Mouse (Mus musculus) forebrain, postnatal 0 days (tissue): ENCODE results near the gene Emc10. TPM values are rescaled to one million over a fixed set of nuclear protein-coding genes. Genes with fewer than 3 reads are reported as not detected.

ENCODE experiments used
- ATAC-seq: fragments of 200-750 bp; cut with Nextera tagmentation; 2 replicates; pipeline ENCODE4 v1.8.0; 2017; ENCODE audit warnings: mild to moderate bottlenecking, moderate library complexity
- DNase-seq: peaks from one replicate; pipeline ENCODE4 v3.0.0-alpha.2; 2015
- H3K27ac ChIP-seq: fragments of 300-500 bp; sonication (generic); 2 replicates; pipeline ENCODE4 v1.5.1; 2014; ENCODE audit warnings: low read depth, mild to moderate bottlenecking, antibody characterized with exemption, low read length, moderate library complexity, mixed read lengths
- H3K27me3 ChIP-seq: fragments of 300-500 bp; sonication (generic); 2 replicates; pipeline ENCODE4 v1.6.1; 2014; ENCODE audit warnings: mild to moderate bottlenecking, low read length, mixed read lengths; ENCODE audit not compliant: insufficient read depth
- H3K36me3 ChIP-seq: fragments of 300-500 bp; sonication (generic); 2 replicates; pipeline ENCODE4 v1.6.1; 2014; ENCODE audit warnings: mild to moderate bottlenecking, moderate library complexity; ENCODE audit not compliant: insufficient read depth
- H3K4me1 ChIP-seq: fragments of 300-500 bp; sonication (generic); 2 replicates; pipeline ENCODE4 v1.6.1; 2014; ENCODE audit warnings: antibody characterized with exemption; ENCODE audit not compliant: insufficient read depth
- H3K4me2 ChIP-seq: fragments of 300-500 bp; sonication (generic); 2 replicates; pipeline ENCODE4 v1.6.1; 2014; ENCODE audit warnings: low read depth, mild to moderate bottlenecking, moderate library complexity
- H3K4me3 ChIP-seq: fragments of 300-500 bp; sonication (generic); 2 replicates; pipeline ENCODE4 v1.5.1; 2014; ENCODE audit warnings: low read depth, low read length, mixed read lengths
- H3K9ac ChIP-seq: fragments of 300-500 bp; sonication (generic); 2 replicates; pipeline ENCODE4 v1.6.1; 2014; ENCODE audit warnings: mild to moderate bottlenecking
- H3K9me3 ChIP-seq: fragments of 300-500 bp; sonication (generic); 2 replicates; pipeline ENCODE4 v1.6.1; 2016; ENCODE audit warnings: low read length
- CTCF ChIP-seq: sonication (generic); IDR thresholded peaks from 2 replicates; pipeline ENCODE4 v1.5.1; 2016; ENCODE audit warnings: antibody characterized with exemption, control low read depth, low read depth
- WGBS: fragments of 180-500 bp; shearing (Covaris S2); extraction: QIAGEN DNeasy Blood & Tissue Kit; methylation state at CpG from one replicate; pipeline ENCODE4 v1.1.7; 2014; 5-methylcytosine and 5-hydroxymethylcytosine counted together
- polyA plus RNA-seq: library from polyadenylated mRNA; unstranded; fragments of >200 nt; fragmentation: Nextera tagmentation; extraction: Ambion mirVana; gene quantifications from 2 replicates; pipeline ENCODE4 v1.2.1, GENCODE M21; 2015
- total RNA-seq: library from RNA; depleted of rRNA; stranded (reverse); fragments of >200 nt; gene quantifications from 2 replicates; pipeline ENCODE4 v1.2.3, GENCODE M21; 2014

The Emc10 gene
- total and polyA plus RNA-seq, 2 experiments from 2014 or later: 168 to 238 TPM

DNA sequence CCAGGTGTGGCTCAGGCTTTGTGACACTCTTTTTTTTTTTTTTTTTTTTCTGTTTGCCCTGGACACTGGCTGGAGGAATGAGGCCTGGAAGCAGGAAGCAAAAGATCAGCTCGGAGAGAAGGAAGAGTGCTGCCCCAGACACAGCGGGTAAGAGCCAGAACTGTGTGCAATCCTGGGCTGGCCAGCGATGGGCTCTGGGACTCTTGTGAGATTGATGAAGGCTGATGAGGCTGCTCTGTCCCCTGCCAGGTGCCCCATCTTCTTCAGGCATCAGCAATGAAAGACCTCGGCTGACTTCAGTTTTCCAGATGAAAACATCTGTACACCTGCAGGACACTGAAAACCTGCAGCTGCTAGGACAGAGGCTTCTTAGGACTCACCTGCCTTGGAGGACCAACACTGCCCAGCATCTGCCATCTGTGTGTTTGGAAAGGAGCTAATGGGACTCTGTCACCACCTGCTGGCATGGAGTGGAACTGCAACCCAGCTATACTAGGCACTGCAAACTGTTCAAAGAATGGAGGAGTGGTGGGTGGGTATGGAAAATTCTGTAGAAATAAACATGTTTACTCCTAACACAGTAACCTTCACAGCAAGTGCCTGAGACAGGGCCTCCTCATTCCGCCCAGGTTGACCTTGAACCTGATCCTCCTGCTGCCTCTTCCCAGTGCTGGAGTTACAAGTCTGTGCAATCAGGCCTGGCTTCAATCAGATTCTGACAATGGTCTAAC is 11.3 kb downstream of the Emc10 start:
- peak; percentile 100 for TF ChIP-seq CTCF
- H3K9ac ChIP-seq: no peak overlapping the region
- 39% methylated on average over 5 of the region's 5 CpGs for WGBS
- no peaks in the 10 kb centered on the region for H3K9me3 ChIP-seq
- DNase-seq (peak; percentile 92), ATAC-seq (peak; percentile 84)
- no peak overlapping the region for H3K27ac ChIP-seq
- H3K4me3 ChIP-seq: no peak overlapping the region
- peaks cover 7% of the 10 kb centered on the region; the same call in 1 of the 2 replicates for H3K27me3 ChIP-seq
- H3K4me1 ChIP-seq: no peaks in the 10 kb centered on the region
- no peak overlapping the region for H3K4me2 ChIP-seq
- H3K36me3 ChIP-seq: peaks cover 12% of the 10 kb centered on the region

DNA sequence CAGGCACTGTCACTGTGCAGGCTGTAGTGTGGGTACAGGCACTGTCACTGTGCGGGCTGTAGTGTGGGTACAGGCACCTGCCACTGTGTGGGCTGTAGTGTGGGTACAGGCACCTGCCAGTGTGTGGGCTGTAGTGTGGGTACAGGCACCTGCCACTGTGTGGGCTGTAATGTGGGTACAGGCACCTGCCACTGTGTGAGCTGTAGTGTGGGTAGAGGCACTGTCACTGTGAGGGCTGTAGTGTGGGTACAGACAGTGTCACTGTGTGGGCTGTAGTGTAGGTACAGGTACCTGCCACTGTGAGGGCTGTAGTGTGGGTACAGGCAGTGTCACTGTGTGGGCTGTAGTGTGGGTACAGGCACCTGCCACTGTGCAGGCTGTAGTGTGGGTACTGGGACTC is 12.2 kb downstream of the Emc10 start:
- 100% methylated on average over 1 of the region's 1 CpGs for WGBS
- H3K27ac ChIP-seq: no peak overlapping the region
- H3K36me3 ChIP-seq: peaks cover 6% of the 10 kb centered on the region
- H3K4me2 ChIP-seq: no peak overlapping the region
- H3K27me3 ChIP-seq: peaks cover 7% of the 10 kb centered on the region; the same call in 1 of the 2 replicates
- H3K4me3 ChIP-seq: no peak overlapping the region
- DNase-seq (no peak), ATAC-seq (no peak)
- H3K4me1 ChIP-seq: no peaks in the 10 kb centered on the region
- H3K9me3 ChIP-seq: no peaks in the 10 kb centered on the region
- no peak overlapping the region for H3K9ac ChIP-seq
- no peak; the same call in 1 of the 2 replicates for TF ChIP-seq CTCF

DNA sequence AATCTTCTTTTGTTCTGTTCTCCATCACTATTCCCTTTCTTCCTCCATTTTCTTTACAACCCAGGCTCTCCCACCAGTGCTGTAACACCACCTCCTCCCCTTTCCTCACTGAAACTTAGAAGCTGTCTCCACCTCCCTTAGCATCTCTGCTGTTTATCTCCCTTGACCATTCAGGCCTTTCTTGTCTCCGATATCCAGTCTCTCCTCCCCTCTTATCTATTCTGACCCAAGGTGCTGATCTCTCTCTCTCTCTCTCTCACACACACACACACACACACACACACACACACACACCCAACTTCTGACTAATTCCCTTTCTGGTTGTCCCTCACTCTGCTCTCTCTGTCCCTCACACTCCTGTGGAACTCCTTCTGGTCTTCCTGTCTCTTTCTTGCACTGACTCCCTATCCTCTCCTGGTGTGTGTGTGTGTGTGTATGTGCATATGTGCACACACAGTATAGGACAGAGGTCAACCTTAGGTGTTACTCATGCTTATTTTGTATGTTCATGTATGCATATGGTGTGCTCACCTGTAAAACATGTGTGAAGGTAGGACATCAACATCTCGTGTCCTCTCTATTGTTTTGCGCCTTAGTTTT is 13.4 kb downstream of the Emc10 start:
- Histone ChIP-seq H3K4me2 (no peak overlapping the region), H3K4me1 (no peaks in the 10 kb centered on the region), H3K4me3 (no peak overlapping the region), H3K9me3 (no peaks in the 10 kb centered on the region), H3K36me3 (no peaks in the 10 kb centered on the region; the same call in none of the 2 replicates), H3K27me3 (peaks cover 7% of the 10 kb centered on the region; the same call in 1 of the 2 replicates), H3K27ac (no peak overlapping the region), H3K9ac (no peak overlapping the region)
- 81% methylated on average over 3 of the region's 3 CpGs for WGBS
- ATAC-seq (no peak), DNase-seq (no peak)
- no peak for TF ChIP-seq CTCF

DNA sequence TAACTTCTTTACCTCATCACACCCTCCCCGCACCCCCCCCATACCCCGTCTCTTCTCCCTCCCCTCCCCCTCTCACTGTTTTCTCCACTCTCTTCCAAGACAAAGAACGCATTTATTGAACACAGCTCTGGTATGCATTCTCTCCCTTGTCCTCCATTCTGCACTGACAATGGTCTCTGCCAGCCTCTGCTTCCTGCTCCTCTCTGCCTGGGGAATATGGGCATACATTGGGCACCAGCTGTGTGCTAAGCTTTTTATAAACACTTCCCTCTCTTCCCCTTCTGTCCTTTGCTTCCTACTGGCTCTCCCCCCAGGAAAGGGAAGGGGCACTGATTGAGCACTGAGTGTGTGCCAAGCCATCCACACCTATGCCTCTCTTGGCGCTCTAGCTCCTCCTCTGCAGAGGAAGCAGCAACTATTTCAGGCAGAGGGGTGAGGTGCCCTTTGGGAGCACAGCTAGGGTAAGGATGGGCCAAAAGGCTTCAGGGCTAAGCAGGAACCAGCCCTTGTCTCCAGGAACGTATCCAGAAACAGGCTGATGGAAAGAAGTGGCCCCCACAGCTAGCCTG is 21.2 kb downstream of the Emc10 start:
- WGBS: 28% methylated on average over 5 of the region's 5 CpGs
- ATAC-seq (peak; percentile 26; the same call in 1 of the 2 replicates), DNase-seq (no peak)
- peak overlapping the region; percentile 45; the same call in 1 of the 2 replicates for H3K27ac ChIP-seq
- no peak overlapping the region for H3K4me3 ChIP-seq
- H3K36me3 ChIP-seq: no peaks in the 10 kb centered on the region
- no peak for TF ChIP-seq CTCF
- peaks cover 9% of the 10 kb centered on the region; the same call in 1 of the 2 replicates for H3K27me3 ChIP-seq
- H3K9me3 ChIP-seq: no peaks in the 10 kb centered on the region
- H3K4me2 ChIP-seq: no peak overlapping the region
- H3K9ac ChIP-seq: no peak overlapping the region
- H3K4me1 ChIP-seq: peaks cover 17% of the 10 kb centered on the region

DNA sequence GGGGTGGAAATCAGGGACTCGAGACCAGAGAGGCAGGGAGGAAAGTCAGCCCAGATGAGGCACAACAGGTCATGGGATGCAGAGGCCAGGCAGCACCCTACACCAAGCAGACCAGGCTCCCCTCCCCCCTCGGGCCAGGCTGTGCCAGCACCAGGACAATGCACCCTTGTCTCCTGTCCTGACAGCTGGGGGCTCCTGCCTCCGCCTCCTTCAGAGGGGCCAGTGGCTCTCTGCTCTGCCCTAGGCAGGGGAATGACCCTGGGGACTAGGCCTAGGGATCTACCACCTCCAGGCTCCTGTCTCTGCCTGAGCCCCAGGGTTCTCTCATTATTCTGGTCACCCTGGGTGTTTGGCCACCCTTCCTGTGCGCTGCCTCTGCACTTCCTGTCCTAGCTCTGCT is 21.9 kb downstream of the Emc10 start:
- Histone ChIP-seq H3K9me3 (no peaks in the 10 kb centered on the region), H3K36me3 (no peaks in the 10 kb centered on the region), H3K9ac (no peak overlapping the region), H3K4me3 (no peak overlapping the region), H3K27me3 (peaks cover 9% of the 10 kb centered on the region; the same call in 1 of the 2 replicates), H3K27ac (peak overlapping the region; percentile 50), H3K4me1 (peaks cover 17% of the 10 kb centered on the region), H3K4me2 (no peak overlapping the region)
- peak; percentile 57 for DNase-seq
- 13% methylated on average over 3 of the region's 4 CpGs for WGBS
- TF ChIP-seq CTCF: no peak
- ATAC-seq: peak; percentile 81

DNA sequence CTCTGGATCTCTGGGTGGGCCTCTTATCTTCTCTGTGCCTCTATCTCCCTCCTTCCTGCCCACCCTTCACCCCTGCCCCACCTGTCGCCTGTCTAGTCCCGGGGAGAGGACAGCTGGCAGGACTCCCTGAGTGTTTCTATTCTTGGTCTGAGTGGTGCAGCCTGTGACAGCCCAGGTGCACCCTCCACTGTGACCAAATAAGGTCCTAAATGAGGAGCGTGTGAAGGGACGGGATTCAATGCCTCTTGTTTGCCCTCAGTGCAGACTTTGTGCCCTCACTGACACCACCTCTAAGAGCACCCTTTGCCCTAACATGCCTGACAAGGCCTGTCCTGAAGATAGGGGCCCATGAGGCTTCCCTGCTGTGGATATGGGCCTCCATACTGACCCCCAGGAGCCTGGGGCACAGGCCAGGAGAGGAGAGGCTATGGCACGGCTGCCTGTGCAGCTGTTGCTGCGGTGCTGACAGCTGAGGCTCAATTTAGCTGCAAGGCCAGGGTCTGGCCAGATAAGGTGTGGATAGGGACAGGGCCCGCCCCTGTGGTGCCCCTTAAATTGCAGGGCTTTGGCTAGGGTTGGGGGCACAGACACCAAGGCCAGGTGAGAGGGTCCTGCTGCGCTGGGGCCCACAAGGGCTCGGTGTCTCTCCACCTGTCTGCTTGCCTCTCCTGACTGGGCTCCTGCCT is 23.2 kb downstream of the Emc10 start:
- Histone ChIP-seq H3K36me3 (no peaks in the 10 kb centered on the region), H3K9me3 (no peaks in the 10 kb centered on the region), H3K9ac (no peak overlapping the region), H3K4me2 (no peak overlapping the region), H3K27ac (no peak overlapping the region), H3K4me3 (no peak overlapping the region), H3K27me3 (peaks cover 9% of the 10 kb centered on the region; the same call in 1 of the 2 replicates), H3K4me1 (peaks cover 26% of the 10 kb centered on the region)
- DNase-seq: no peak
- 64% methylated on average over 9 of the region's 9 CpGs for WGBS
- ATAC-seq: no peak
- no peak for TF ChIP-seq CTCF
